Mouse (Mus musculus) G1E-ER4 (cell line): Measurements from ENCODE around the gene Pdgfa. TPM values are rescaled to one million over a fixed set of nuclear protein-coding genes. Genes with fewer than 3 reads are reported as not detected.

Experiments
- GATA1 ChIP-seq: IDR thresholded peaks from one replicate; pipeline ENCODE4 v1.8.0; 2012; ENCODE audit warnings: low read length, inconsistent platforms
- polyA plus RNA-seq: library from polyadenylated mRNA; stranded (reverse); fragments of >175 nt; gene quantifications from 2 replicates; pipeline ENCODE4 v1.2.3, GENCODE M21; 2012

Pdgfa gene
- polyA plus RNA-seq, 1 experiment, result not detected

DNA sequence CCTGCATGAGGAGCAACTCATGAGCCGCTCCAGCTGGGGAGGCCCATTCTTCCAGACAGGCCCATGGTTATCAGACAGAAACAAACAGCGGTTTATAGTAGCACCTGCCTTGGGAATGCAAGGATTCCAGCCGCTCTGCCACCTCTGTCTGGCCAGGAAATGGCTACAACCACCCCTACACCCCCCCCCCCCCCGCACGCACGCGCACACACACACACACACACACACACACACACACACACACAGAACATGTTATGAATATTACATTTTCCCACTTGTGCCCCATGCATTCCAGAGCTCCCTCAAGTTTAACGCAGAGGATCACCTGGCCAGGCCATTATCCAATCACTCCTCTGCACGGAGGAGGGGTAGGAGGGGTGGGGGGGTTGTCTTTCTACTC lies 15.2 kb downstream of the Pdgfa start:
- TF ChIP-seq GATA1, result no peak

DNA sequence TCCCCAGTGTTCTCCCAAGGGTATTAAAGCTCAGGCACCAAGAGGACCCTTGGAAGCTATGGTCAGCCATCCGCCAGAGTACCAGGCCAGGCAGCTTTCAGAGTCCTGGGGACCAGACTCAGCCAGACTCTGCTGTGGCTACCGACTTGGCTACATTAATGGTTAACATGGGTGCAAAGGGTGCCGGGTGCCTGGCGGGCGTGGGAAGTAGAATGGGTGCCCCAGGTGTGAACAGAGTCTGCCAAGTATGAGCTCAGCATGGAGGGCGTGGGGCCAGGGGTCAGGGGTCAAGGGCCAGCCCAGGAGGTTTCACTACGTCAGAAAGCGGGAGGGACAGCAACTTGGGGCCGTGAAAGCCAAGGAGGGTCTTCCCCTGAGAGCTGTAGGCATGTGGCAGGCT lies 16.6 kb downstream of the Pdgfa start:
- no peak for TF ChIP-seq GATA1

DNA sequence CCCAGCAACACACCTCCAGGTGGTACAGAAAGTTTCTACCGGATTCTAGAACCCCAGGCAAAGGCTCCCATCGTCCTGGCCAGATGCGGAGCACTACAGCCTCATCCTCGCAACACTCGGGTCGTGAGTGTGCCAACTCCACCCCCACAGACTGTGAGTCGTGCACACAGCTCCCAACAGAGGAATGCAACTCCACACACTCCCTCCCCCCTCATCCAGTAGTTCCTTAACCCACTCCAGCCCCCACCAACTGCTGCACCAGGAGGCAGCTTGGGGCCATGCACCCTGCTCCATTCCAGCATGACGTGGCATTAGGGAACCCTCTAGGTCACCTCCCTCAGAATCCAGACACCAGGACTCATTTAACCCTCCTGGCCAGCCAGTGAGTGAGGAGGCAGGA lies 17.3 kb downstream of the Pdgfa start:
- no peak for TF ChIP-seq GATA1

DNA sequence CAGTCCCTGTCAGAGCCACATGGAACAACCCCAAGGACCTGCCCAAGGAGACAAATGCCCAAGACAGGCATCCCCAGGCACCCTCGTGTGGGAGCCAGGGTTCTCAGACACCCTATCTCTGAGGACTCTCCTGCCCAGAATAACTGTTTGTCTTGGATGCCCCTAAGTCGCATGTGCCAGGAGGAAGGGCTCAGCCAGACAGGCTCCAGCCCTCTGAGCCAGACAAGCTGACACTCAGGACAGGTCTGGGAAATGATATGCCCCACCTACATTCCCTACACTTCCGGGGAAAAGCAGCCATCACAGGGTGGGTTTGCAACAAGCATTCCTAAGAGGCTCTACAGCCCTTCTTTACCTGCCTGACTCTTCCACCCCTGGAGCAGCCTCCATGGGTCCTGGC lies 19.4 kb downstream of the Pdgfa start:
- no peak for TF ChIP-seq GATA1

DNA sequence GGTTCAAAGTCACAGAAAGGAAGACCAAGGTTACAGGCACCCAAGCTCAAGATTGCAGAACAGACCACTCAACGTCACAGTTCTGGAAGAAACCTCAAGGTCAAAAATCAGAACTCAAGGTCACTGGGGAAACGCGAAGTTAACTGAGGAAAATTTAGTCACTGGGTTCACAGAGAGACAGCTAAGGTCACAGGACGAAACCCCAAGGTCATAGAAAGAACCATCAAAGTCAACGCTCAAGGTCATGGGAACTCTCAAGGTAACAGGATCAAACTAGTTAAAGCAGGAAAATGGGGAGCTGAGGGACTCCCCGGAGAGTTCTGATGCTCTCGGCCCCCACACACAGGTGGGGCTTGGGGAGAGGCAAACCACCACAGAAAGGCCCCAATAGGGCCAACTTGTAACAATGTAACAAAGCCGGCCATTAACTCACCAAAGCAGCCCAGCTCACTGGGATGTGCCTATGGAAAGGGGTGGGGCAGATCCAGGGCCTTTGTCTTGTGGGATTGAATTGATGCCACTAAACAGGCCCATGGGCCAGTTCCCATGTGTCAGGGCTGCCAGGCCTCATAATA lies 22.2 kb downstream of the Pdgfa start:
- no peak for TF ChIP-seq GATA1

DNA sequence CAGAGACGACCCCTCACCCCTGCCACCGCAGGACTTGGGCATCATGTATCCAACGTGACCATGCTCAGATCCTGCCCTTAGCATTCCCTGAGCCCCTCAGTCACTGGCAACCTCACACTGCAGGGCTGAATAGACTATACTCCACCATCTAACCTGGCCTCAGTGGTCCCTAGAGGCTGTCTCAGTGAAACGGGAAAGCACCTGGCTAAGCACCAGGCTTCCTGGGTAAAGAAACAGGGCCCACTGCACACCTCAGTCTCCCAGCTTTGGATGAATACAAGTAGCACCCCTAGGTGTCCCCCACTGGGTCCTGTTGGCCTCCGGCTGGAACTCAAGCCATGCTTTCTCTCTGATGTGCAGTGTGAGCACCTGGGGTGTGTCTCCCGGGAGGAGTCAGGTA lies 23.7 kb downstream of the Pdgfa start:
- TF ChIP-seq GATA1, result no peak

DNA sequence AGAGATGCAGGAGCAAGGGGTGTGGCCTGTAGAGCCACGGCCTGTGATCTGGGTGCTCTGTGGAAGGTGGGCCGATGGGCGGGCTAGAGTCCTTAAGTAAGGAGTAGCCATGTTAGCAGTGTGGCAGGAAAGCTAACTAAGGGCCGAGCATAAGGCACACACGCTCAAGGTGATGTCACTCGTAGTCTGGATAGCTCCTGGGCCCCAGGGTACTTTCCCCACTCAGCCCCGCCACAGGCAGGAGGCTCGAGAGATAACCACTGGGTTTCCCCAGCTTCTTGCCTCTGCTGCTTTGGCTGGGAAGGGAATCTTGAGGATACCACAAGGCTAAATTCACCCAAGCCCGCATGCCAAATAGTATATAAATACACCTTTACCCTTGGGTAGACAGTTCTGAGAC lies 25.8 kb downstream of the Pdgfa start:
- TF ChIP-seq GATA1, result no peak

DNA sequence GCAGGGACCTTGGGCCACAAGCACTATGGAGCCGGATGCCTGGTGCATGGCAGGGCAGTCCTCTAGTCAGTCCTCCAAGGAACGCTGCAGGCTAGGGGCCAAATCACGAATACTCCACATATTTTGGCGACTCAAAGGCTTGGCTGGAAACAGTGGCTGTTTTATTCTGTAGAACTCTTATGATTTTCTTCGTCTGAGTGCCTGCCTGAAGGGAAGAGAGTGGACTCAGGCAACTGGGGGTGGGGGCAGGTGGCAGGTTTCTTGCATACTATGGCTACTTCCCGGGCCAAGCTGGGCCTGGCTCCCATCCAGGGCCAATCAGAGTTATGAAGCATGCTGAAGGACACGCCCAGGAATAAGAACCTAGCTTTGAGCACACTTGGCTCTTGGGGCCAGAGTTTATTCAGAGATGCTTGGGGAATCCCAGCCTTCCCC lies 27.1 kb downstream of the Pdgfa start:
- no peak for TF ChIP-seq GATA1

DNA sequence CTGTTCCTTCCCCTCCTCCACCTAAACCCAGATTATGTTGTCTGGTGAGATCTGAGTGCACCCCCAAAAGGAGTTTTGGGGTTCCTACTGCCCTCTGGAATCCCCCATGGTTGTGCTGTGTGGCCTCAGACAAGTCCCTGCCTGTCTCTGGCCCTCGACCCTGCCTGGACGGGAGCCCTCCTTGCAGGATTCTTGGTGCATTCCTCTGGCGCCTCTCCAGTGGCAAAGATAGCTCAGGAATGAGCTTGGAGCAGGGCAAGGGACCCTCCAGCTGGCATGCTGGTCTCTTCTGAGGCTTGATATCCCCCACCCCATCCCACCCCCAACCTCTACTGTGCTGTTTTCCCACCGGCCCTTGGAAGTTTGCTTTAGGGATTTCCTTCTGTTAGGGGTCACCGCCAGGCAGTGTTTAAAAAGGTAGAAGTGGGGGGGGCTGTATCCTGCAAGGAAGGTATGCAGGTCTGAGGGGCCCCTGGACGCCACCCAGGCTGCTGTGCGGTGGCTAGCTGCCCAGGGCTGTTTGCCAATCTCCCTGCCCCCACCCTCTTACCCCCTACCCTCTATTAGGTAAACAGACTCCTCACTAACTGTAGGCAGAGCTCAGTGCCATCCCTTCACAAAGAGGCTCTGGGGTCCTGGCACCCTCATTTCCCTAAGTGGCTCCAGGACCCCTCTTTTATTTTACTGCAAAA lies 31.0 kb downstream of the Pdgfa start:
- TF ChIP-seq GATA1, result no peak

DNA sequence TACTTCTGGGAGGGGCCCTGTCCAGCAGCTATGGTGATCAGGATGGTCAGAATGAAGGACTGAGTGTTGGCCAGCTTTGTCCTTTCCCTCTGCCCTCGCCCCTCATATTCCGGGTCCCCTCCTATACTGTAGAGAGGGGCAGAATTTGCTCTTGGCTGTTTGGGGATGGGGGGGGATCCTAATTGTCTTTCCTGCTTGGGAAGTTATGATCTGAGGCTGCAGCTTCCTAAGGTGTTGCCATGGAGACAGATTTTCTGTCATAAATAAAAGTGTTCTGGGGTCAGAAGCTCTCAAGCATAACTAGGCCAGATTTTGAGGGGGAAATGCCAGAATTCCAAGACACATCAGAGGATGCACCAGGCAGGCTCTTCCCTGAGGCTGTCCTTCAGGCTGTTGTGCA lies 31.6 kb downstream of the Pdgfa start:
- TF ChIP-seq GATA1, result no peak

DNA sequence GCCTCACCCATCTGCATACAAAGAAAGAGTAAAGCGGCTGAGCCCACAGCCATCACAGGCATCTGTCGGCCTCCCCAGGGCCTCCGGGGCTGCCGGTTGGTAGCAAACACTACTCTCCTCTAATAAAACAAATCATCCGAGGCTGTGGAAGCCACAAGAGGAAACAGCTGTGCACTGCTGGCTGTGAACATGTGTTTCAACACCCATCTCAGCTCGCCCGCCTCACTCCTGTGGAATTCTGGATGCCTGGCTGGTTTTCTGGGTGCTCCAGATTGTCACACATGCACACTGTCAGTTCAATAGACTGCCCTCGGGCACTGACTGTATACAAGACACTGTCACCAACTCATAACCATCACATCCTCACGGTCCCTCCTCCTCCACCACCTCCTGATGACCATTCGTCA lies 40.7 kb downstream of the Pdgfa start:
- TF ChIP-seq GATA1, result no peak

DNA sequence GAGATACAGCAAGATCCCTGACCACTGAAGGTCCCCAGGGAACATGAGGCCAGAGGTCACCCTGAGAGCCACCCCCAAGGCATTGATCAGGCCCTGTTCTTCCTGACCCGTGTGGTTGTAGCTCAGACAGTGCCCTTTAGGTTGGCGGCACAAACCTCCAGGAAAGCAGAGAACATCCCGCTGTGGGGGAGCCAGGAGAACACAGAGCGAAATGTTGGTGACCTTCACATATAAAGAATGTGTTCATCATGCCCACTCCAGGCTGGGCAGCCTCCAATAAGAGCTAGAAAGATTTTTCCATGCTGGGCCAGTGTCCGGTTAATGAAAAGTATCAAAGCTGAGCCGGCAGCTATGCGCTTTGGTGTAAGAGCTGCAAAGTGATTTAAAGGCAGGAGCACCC lies 43.2 kb downstream of the Pdgfa start:
- TF ChIP-seq GATA1, result no peak

DNA sequence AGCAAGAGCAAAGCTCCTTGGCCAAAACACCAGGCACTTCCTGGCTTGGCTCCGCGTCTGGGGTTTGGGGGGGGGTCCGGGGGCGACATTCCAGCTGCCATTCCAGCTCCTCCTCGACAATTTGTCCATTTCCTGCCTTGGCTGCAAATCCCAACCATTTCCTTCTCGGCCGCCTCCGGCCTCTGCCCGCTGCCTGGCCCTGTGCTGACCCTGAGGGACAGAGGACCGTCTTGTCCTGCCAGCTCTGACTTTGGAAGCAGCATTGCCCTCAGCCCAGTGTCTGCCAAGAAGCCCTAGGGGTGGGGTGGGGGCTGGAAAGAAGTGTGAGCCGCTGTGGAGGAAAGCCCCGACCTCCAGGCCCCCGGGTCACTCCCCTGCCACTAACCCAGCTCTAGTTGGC lies 44.2 kb downstream of the Pdgfa start:
- TF ChIP-seq GATA1, result no peak

DNA sequence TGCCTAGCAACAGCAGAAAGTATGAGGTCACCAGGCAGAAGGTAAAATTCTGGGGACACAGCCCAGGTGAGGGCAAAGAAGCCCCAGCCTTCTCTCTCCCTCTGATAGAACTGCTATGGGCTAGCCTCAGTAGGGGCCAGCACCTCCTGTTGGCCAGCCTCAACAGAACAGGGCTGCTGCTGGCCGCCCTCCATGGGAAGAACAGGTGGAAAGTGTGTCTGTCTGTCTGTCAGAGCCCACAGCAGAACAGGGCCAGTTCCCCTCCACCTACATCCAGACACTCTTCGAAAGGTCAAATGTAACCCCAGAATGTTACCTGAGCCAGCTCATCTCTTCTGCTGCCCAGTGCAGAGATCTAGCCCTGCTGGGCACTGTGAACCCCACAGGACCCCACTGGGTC lies 45.9 kb downstream of the Pdgfa start:
- no peak for TF ChIP-seq GATA1

DNA sequence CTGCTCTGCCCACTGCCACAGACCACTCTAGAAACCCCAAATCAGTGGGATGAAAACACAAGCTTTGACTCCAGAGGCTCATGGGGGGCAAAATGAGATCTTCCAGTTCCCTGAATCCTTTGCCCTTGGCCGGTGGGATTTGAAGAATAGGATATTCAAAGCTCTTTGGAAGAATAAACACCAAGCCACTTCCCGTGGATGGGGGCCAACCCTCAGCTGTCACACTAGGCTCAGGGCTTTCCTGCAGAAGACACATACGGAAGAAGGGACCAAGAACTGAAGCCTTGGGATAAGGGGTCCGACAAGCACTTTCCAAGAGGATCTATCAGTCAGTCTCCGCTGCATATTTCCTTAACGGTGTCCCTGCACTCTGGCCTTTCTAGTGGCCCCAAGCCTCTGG lies 48.0 kb downstream of the Pdgfa start:
- TF ChIP-seq GATA1, result no peak

DNA sequence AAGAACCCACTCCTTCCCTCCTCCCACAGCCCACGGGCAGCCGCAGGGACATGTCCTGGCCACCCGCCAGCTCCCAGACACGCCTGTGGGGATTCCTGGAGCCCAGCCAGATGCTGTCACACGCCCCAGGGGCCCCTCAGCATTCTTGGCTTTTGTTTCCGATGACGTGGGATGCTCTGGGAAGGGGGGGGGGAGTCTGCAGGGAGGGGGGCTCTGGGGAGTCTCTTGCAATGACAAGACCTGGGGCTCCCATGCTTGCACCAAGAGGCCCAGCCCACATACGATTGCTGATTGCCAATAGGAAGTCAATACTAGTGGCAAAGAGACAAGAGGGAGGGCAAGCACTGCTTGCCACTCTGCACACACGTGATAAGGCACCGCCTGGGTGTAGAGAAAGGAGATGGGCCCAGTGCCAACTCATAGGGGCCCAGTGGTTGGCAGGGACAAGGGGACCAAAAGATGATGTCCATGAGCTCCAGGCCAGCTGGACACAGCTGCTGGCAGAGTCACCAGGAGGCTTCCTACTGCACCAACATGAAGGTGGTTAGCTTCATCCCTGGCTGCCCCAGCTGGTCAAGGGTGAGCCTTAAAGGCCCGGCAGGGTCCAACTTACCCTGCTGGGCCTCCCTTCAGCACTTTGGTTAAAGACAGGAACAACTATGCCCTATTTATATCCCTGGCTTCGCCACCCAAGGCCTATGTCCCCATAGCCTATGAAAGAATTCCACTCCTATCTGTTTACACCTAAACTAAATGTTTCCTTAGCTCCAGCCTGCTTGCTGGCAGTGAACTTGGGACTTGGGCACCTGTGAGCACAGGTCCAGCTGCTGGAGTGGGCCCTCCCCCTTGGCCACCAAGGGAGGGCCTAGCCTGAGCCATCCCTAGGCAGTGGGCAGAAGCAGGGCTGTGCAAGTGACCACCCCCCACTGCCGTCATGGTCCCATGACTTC lies 48.9 kb downstream of the Pdgfa start:
- no peak for TF ChIP-seq GATA1
